Mouse (Mus musculus) left cerebral cortex, adult 9 months (tissue): ENCODE results near the gene Zfp341.
A peak's percentile ranks its signal among the peaks of the same experiment; 100 is the strongest.

ENCODE experiments used
- DNase-seq, 2 experiments: peaks; one replicate each; pipeline ENCODE4 v3.0.0; 2022; ENCODE audit warnings: low spot score in 2 of 2

Gene Zfp341

DNA sequence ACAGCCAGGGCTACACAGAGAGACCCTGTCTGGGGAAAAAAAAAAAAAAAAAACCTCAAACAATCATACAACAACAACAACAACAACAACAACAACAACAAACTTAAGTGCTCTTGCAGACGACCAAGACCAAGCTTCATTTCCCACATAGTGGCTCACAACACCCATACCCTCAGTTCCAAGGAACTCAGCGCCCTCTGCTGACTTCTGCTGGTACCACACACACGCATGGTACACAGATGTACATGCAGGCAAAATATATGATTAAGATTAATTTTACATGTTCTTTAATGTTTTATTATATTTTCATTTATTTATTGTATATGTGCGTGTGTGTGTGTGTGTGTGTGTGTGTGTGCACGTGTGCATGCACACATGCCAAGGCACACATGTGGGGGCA lies 26.7 kb upstream of the Zfp341 start:
- DNase-seq: no peak

GRCm38 (mm10) chr2:154589051-154589450 lies 24.0 kb upstream of the Zfp341 start:
- peak in 1 of 2 experiments; percentile 35 for DNase-seq

GRCm38 (mm10) chr2:154591239-154591638 lies 21.9 kb upstream of the Zfp341 start:
- no peak for DNase-seq

DNA sequence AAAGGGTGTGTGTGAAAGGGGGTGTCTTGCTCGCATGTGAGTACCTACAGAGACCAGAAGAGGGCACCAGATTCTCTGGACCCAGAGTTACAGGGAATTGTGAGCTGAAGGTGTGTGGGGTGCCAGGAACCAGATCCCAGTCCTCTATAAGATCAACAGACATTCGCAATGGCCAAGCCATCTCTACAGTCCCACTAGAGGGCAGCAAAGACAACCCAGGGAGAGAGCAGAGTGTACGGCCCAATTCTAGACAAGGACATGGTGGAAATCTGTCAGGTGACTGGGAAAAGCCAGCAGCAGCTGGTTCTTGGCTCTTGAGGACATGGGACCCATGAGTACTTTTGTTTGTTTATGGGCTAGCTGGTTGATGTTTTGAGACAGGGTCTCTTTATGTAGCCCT lies 20.1 kb upstream of the Zfp341 start:
- no peak for DNase-seq

DNA sequence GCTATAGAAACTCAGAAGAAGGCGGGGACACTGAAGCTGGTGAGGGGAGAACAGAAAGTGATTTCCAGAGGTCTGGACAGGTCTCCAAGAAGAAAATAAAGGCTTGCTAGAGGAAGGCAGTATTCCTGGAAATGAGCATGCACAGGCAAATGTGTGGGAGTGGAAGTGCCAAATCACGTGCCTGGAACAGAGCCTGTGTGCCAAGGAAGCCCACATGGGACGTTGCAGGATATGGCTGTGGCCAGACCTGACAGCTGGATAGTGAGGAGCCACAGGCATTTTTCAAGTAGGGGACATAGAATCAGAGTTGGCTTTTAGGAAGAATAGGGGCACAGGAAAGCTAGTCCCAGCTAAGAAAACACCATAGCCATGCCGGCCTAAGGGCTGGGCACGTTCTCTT lies 17.3 kb upstream of the Zfp341 start:
- DNase-seq: no peak

GRCm38 (mm10) chr2:154597399-154597798 lies 15.7 kb upstream of the Zfp341 start:
- DNase-seq: no peak

DNA sequence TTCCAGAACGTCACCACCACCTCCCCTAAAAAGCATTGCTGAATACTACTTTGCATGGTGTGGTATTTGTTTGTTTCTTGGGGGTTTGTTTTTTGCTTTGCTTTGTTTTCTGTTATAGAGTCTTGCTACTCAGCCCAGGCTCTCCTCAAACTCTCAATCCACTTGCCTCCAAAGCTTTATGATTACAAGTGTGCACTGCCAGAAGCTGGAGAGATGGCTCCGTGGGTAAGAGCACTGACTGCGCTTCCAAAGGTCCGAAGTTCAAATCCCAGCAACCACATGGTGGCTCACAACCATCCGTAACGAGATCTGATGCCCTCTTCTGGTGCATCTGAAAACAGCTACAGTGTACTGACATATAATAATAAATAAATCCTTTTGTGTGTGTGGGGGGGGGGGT lies 12.5 kb upstream of the Zfp341 start:
- DNase-seq: no peak

DNA sequence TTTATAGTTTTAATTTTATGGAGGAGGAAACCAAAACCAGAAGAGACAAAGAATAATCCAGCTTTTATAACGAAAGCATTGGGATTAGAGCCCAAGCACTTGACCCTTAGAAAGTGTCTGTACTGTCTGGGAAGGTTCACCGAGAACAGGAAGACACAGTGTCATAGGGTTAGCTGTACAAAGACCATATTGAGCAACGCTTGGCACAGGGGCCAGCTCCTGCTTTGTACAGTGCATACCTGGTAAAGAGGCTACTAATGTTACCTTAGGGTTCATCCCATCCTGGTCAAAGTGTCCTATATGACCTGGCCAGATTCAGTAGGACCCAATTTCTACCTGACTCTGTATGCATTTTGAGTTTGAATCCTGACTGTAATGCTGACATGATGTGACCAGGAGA lies 11.8 kb upstream of the Zfp341 start:
- DNase-seq: no peak

GRCm38 (mm10) chr2:154603007-154603637 lies 10.0 kb upstream of the Zfp341 start:
- DNase-seq: no peak

DNA sequence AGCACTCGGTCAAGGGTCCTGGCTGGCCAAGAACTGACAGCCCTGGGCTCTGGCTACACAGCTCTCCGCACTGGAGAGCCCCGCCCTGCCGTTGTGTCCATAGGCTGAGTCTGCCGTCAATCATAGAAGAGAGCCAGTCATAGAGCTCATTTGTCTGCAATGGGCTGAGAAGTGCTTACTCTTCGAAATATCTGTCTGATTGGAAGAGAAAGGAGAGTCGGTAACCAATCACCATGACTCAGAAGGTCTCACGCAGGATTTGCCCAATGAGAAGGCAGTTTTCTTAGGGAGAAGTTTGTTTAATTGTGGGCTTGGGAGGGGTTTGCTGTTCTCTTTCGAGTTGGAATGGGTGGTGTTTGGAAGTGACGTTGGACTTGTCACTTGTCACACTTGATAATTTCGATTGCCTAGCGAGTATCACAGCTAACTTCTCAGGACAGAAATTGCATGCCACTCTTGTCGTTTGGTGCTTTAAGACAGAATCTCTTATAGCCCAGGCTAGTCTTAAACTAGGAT lies 9.4 kb upstream of the Zfp341 start, which contains the start of gene Pxmp4:
Gene Pxmp4, minus strand, starts transcription at position 71 of the 516 bp plus-strand sequence.
- peak; percentile 97 to 100 for DNase-seq

- no peak for DNase-seq
Observed at GRCm38 (mm10) chr2:154604156-154604555, 8.9 kb upstream of the Zfp341 start.

DNA sequence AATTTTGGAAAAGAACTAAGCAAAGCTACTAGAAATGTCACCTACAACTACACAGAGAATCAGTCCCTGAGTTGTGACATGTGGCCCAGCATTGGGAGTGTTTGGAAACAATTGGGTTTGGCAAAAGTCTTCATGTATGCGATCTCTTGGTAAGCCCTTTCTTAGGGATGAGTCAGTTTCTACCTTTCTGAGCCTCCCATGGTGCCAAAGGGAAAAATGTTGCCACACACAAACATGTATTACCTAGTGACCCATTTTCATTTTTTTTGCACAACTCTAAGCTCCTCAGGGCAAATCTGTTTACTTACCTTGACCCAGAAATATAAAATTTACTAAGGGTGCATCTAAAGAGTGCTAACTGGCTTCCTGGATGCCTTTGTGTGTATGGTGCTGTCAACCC lies 6.1 kb upstream of the Zfp341 start:
- no peak for DNase-seq

- DNase-seq: no peak
Observed at GRCm38 (mm10) chr2:154609050-154609767, 3.9 kb upstream of the Zfp341 start.

- DNase-seq: no peak
Observed at GRCm38 (mm10) chr2:154614841-154615576, 1.9 kb downstream of the Zfp341 start.

GRCm38 (mm10) chr2:154615674-154616073 lies 2.6 kb downstream of the Zfp341 start:
- DNase-seq: no peak

DNA sequence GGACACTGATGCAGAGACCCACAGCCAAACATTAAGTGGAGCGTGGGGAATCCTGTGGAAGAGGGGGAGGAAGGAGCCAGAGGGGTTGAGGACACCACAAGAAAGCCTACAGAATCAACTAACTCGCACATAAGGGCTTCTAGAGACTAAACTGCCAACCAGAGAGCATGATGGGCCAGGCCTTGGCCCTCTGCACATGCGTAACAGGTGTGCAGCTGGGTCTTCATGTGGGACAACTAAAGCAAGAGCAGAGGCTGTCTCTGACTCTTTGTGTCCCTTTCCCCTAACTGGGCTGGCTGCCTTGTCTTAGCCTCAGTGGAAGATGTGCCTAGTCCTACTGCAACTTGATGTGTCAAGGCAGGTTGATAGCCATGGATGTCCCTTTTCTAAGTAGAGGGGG lies 4.0 kb downstream of the Zfp341 start:
- no peak for DNase-seq

DNA sequence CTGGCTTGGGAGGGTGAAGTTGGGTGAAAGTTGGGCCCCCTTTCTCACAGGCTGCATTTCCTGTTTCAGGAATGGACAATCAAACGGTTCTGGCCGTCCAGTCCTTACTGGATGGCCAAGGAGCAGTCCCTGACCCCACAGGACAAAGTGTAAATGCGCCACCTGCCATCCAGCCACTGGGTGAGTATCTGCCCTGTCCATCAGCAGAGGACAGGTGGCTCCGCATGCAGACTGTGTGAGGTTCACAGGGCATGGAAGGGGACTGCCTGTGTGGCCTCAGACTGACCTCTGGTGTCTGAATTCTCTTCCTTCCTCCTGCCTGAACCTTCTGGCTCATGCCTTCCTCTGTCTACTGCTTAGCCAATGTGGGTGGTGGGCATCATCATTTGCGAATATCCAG lies 8.6 kb downstream of the Zfp341 start:
- DNase-seq: no peak

- no peak for DNase-seq
Observed at GRCm38 (mm10) chr2:154624137-154624536, 11.0 kb downstream of the Zfp341 start.

DNA sequence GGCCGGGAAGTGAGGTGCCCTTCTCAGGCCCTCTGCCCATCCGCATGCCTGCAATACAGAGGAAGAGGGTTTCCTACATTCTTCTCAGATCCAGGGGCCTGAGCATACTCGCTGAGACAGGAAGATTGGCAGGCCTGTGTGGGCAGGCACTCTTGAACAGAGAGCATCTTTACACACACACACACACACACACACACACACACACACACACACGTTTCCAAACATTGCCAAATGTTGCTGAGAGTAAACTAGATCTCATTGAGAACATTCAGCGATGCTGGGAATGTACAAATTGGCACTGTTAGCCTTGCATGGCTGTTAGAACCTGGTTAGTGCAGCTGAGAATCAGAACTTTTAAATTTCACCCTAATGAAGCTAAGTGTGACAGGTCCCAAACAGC lies 17.4 kb downstream of the Zfp341 start:
- DNase-seq: no peak

DNA sequence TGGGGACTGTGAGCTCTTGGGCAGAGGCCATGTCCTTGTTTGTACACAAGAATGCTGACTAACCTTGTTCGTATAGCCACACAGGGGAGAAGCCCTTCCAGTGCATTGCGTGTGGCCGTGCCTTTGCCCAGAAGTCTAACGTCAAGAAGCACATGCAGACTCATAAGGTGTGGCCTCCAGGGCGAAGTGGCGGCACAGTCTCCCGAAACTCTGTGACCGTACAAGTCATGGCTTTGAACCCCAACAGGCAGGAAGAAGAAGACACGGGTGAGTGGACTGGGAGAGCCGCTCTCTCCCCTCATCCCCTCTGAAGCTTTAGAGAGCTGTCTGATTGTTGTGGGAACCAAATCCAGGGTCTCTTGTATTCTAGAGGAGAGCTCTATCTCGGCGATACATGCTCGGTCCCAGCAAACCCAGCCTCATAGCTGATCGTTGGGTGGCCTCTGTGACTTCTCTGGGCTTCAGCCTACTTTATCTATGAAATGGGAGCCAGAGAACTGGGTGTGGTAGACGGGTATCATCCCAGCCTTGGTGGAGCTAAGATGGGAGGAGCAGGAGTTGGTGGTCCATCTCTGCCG lies 19.2 kb downstream of the Zfp341 start:
- DNase-seq: no peak

DNA sequence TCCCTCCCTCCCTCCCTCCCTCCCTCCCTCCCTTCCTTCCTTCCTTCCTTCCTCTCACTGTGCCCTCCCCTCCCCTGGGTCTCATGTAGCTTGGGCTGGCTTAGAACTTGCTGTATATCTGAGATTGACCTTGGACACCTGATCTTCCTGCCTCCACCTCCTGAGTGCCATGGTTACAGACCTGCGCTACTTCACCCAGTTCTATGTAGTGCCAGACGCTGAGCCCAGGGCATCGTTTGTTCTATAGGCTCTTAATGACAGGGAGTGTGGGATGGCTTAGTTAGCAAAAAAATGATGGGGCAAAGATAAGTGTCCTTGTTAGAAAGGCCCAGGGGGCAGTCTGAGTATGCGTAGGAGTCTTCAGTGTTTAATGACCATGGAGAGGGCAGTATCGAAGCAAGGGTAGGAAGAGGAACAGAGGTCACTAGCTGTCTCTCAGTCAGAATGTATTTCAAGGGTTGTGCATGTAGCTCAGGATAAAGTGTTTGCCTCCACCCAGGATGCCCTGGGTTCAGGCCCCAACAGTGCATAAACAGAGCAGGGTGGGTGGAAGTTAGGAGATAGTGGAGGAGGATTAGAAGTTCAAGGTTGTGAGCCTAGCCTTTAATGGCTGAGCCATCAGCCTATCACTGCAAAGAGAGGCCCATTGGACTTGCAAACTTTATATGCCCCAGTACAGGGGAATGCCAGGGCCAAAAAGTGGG lies 20.1 kb downstream of the Zfp341 start:
- DNase-seq: no peak
